Mouse (Mus musculus) MEL (cell line): ENCODE data around the gene Abcc2. TPM values are rescaled to one million over a fixed set of nuclear protein-coding genes. Genes with fewer than 3 reads are reported as not detected.

Source experiments
- DNase-seq: peaks from one replicate; pipeline ENCODE4 v3.0.0; 2011; ENCODE audit warnings: low read depth, low spot score
- H3K27ac ChIP-seq: 2 replicates; pipeline ENCODE4 v1.5.1; 2012; ENCODE audit warnings: low read depth, mild to moderate bottlenecking, control low read depth, low read length, moderate library complexity; ENCODE audit not compliant: control insufficient read depth
- H3K27me3 ChIP-seq, 2 experiments: fragments of 150-350 bp in 1 of 2; sonication (generic) in 1 of 2; 2 replicates each; pipeline ENCODE4 v1.6.1; 2012; ENCODE audit warnings: low read length in 2 of 2, mild to moderate bottlenecking in 2 of 2, improper control_type of control experiment in 1 of 2, moderate library complexity in 1 of 2; ENCODE audit not compliant: insufficient read depth in 2 of 2, control insufficient read depth in 1 of 2
- H3K36me3 ChIP-seq, 2 experiments: 2 replicates each; pipeline ENCODE4 v1.6.1; 2012 to 2014; ENCODE audit warnings: low read length in 2 of 2, improper control_type of control experiment in 1 of 2, inconsistent platforms in 1 of 2, mild to moderate bottlenecking in 1 of 2; ENCODE audit not compliant: insufficient read depth in 2 of 2, control insufficient read depth in 1 of 2
- H3K4me1 ChIP-seq, 2 experiments: fragments of 150-350 bp in 1 of 2; sonication (generic) in 1 of 2; 2 replicates each; pipeline ENCODE4 v1.6.1; 2012; ENCODE audit warnings: low read length in 2 of 2, improper control_type of control experiment in 1 of 2, mild to moderate bottlenecking in 1 of 2; ENCODE audit not compliant: insufficient read depth in 2 of 2, control insufficient read depth in 1 of 2
- H3K4me3 ChIP-seq, 2 experiments: fragments of 150-350 bp in 1 of 2; sonication (generic) in 1 of 2; 2 replicates each; pipeline ENCODE4 v1.5.1; 2012; ENCODE audit warnings: low read depth in 2 of 2, low read length in 2 of 2, mild to moderate bottlenecking in 2 of 2, moderate library complexity in 2 of 2, control low read depth in 1 of 2, improper control_type of control experiment in 1 of 2; ENCODE audit not compliant: control insufficient read depth in 1 of 2, insufficient read depth in 1 of 2
- H3K79me2 ChIP-seq: 2 replicates; pipeline ENCODE4 v1.6.1; 2012; ENCODE audit warnings: mild to moderate bottlenecking, low read length, moderate library complexity; ENCODE audit not compliant: control insufficient read depth, poor library complexity, insufficient read depth
- H3K9ac ChIP-seq: 2 replicates; pipeline ENCODE4 v1.6.1; 2012; ENCODE audit warnings: low read depth, mild to moderate bottlenecking, control low read depth, low read length, moderate library complexity; ENCODE audit not compliant: control insufficient read depth, poor library complexity, severe bottlenecking
- H3K9me3 ChIP-seq: fragments of 150-350 bp; sonication (generic); replicated peaks from 2 replicates; pipeline ENCODE4 v1.6.1; 2012; ENCODE audit warnings: mild to moderate bottlenecking, low read length, improper control_type of control experiment, moderate library complexity; ENCODE audit not compliant: insufficient read depth
- CTCF ChIP-seq, 3 experiments: IDR thresholded peaks in 2 of 3; conservative IDR thresholded peaks in 1 of 3; 2 replicates each; pipeline ENCODE4 v1.5.1; 2011 to 2012; ENCODE audit warnings: low read length in 3 of 3, low read depth in 2 of 3, mild to moderate bottlenecking in 2 of 3, improper control_type of control experiment in 1 of 3, inconsistent platforms in 1 of 3, mixed read lengths in 1 of 3, moderate library complexity in 1 of 3; ENCODE audit not compliant: control insufficient read depth in 1 of 3, insufficient read depth in 1 of 3, poor library complexity in 1 of 3, severe bottlenecking in 1 of 3
- ELF1 ChIP-seq: IDR thresholded peaks from 2 replicates; pipeline ENCODE4 v1.6.1; 2014; ENCODE audit warnings: low read depth, mild to moderate bottlenecking, inconsistent platforms, low read length, improper control_type of control experiment, moderate library complexity
- ETS1 ChIP-seq: IDR thresholded peaks from 2 replicates; pipeline ENCODE4 v1.6.1; 2012; ENCODE audit warnings: low read depth, mild to moderate bottlenecking, inconsistent platforms, low read length, improper control_type of control experiment, moderate library complexity
- MAX ChIP-seq: IDR thresholded peaks from 2 replicates; pipeline ENCODE4 v1.6.1; 2011; ENCODE audit warnings: low read length, improper control_type of control experiment
- MAZ ChIP-seq: IDR thresholded peaks from 2 replicates; pipeline ENCODE4 v1.6.1; 2012; ENCODE audit warnings: low read depth, mild to moderate bottlenecking, inconsistent platforms, low read length, improper control_type of control experiment
- MXI1 ChIP-seq: IDR thresholded peaks from 2 replicates; pipeline ENCODE4 v1.6.1; 2011; ENCODE audit warnings: mild to moderate bottlenecking, low read depth, low read length, improper control_type of control experiment
- NELFE ChIP-seq: IDR thresholded peaks from 2 replicates; pipeline ENCODE4 v1.6.1; 2011; ENCODE audit warnings: low read depth, low read length, improper control_type of control experiment
- NRF1 ChIP-seq: IDR thresholded peaks from 2 replicates; pipeline ENCODE4 v1.6.1; 2014; ENCODE audit warnings: low read depth, mild to moderate bottlenecking, inconsistent platforms, low read length, improper control_type of control experiment, moderate library complexity; ENCODE audit not compliant: poor library complexity, insufficient read depth, severe bottlenecking
- POLR2A ChIP-seq, 2 experiments: IDR thresholded peaks; 2 replicates each; pipeline ENCODE4 v1.6.1; 2011 to 2012; ENCODE audit warnings: low read length in 2 of 2, mild to moderate bottlenecking in 2 of 2, control low read depth in 1 of 2, improper control_type of control experiment in 1 of 2, low read depth in 1 of 2, moderate library complexity in 1 of 2; ENCODE audit not compliant: control insufficient read depth in 1 of 2, insufficient read depth in 1 of 2, poor library complexity in 1 of 2
- RAD21 ChIP-seq: IDR thresholded peaks from 2 replicates; pipeline ENCODE4 v1.6.1; 2011; ENCODE audit warnings: mild to moderate bottlenecking, low read depth, low read length, improper control_type of control experiment
- TAL1 ChIP-seq: IDR thresholded peaks from 2 replicates; pipeline ENCODE4 v1.6.1; 2012; ENCODE audit warnings: mild to moderate bottlenecking, inconsistent platforms, low read length, moderate library complexity, mixed read lengths
- TBP ChIP-seq: IDR thresholded peaks from 2 replicates; pipeline ENCODE4 v1.8.0; 2011; ENCODE audit warnings: low read depth, low read length, improper control_type of control experiment
- UBTF ChIP-seq: IDR thresholded peaks from 2 replicates; pipeline ENCODE4 v1.6.1; 2012; ENCODE audit warnings: low read depth, mild to moderate bottlenecking, inconsistent platforms, low read length, improper control_type of control experiment, moderate library complexity, borderline replicate concordance; ENCODE audit not compliant: insufficient read depth
- USF1 ChIP-seq: IDR thresholded peaks from 2 replicates; pipeline ENCODE4 v1.6.1; 2014; ENCODE audit warnings: low read depth, mild to moderate bottlenecking, inconsistent platforms, low read length, improper control_type of control experiment, moderate library complexity
- USF2 ChIP-seq, 2 experiments: IDR thresholded peaks; 2 replicates each; pipeline ENCODE4 v1.6.1; 2011 to 2012; ENCODE audit warnings: improper control_type of control experiment in 2 of 2, low read length in 2 of 2, borderline replicate concordance in 1 of 2, inconsistent platforms in 1 of 2, low read depth in 1 of 2, mild to moderate bottlenecking in 1 of 2; ENCODE audit not compliant: insufficient read depth in 1 of 2
- ZC3H11A ChIP-seq: IDR thresholded peaks from 2 replicates; pipeline ENCODE4 v1.6.1; 2012; ENCODE audit warnings: low read depth, mild to moderate bottlenecking, inconsistent platforms, low read length, improper control_type of control experiment
- polyA plus RNA-seq, 2 experiments: library from polyadenylated mRNA; stranded (reverse) in 1 of 2; unstranded in 1 of 2; fragments of >175 nt in 1 of 2; fragments of >200 nt in 1 of 2; gene quantifications; 2 replicates each; pipeline versions ENCODE4 v1.2.1 to v1.2.4; 2012; ENCODE audit warnings: low replicate concordance in 2 of 2, low read depth in 1 of 2; ENCODE audit not compliant: insufficient read length in 2 of 2, insufficient read depth in 1 of 2, missing spikeins in 1 of 2
- total RNA-seq: library from RNA; depleted of rRNA; stranded (reverse); fragments of 300-350 nt; gene quantifications from 2 replicates; pipeline ENCODE4 v1.2.3, GENCODE M21; 2012

Abcc2 gene
- total and polyA plus RNA-seq, 3 experiments, result 0.04 TPM; not detected in 2

GRCm38 (mm10) chr19:43870418-43870817 lies 88.4 kb downstream of the Abcc2 start:
- Histone ChIP-seq H3K4me1 (no peaks in the 10 kb centered on the region), H3K9me3 (no peaks in the 10 kb centered on the region), H3K9ac (no peak overlapping the region), H3K36me3 (no peaks in the 10 kb centered on the region), H3K79me2 (no peaks in the 10 kb centered on the region), H3K27ac (no peak overlapping the region), H3K27me3 (no peaks in the 10 kb centered on the region), H3K4me3 (no peak overlapping the region)
- DNase-seq, result no peak
- TF ChIP-seq USF1 (peak; percentile 76), POLR2A (IDR thresholded peaks at IDR 0.05; ENCODE audit: control insufficient read depth in 1 of 2, insufficient read depth in 1 of 2, low read depth in 1 of 2, low read length in 2 of 2, poor library complexity in 1 of 2) (no peak), ZC3H11A (no peak), RAD21 (no peak), USF2 (IDR thresholded peaks at IDR 0.05; ENCODE audit: borderline replicate concordance in 1 of 2, insufficient read depth in 1 of 2, low read depth in 1 of 2, low read length in 2 of 2) (peak in 1 of 2 experiments; percentile 50; a peak in 1 of 4 replicates), MAX (no peak), ETS1 (no peak), UBTF (no peak)

GRCm38 (mm10) chr19:43874351-43874750 lies 92.4 kb downstream of the Abcc2 start:
- TF ChIP-seq UBTF (no peak), NRF1 (no peak), TAL1 (no peak), MXI1 (no peak), POLR2A (IDR thresholded peaks at IDR 0.05; ENCODE audit: control insufficient read depth in 1 of 2, insufficient read depth in 1 of 2, low read depth in 1 of 2, low read length in 2 of 2, poor library complexity in 1 of 2) (no peak), NELFE (no peak), TBP (no peak), ELF1 (no peak), MAZ (no peak), MAX (no peak), CTCF (IDR thresholded peaks at IDR 0.05 in 2 of 3, conservative IDR thresholded peaks at IDR 0.05 in 1 of 3; ENCODE audit: control insufficient read depth in 1 of 3, insufficient read depth in 1 of 3, low read depth in 2 of 3, low read length in 3 of 3, poor library complexity in 1 of 3, severe bottlenecking in 1 of 3) (no peak)

More at GRCm38 (mm10) chr19:43874351-43874750, 92.4 kb downstream of the Abcc2 start:
- no peaks in the 10 kb centered on the region for H3K36me3 ChIP-seq
- H3K4me3 ChIP-seq, result no peak overlapping the region
- no peaks in the 10 kb centered on the region for H3K79me2 ChIP-seq
- no peak overlapping the region for H3K9ac ChIP-seq
- no peaks in the 10 kb centered on the region for H3K27me3 ChIP-seq
- no peaks in the 10 kb centered on the region for H3K4me1 ChIP-seq
- no peak for DNase-seq
- no peaks in the 10 kb centered on the region for H3K9me3 ChIP-seq
- no peak overlapping the region for H3K27ac ChIP-seq
